Mouse (Mus musculus): ENCODE data around the gene Fbxw9. TPM values are rescaled to one million over a fixed set of nuclear protein-coding genes. Genes with fewer than 3 reads are reported as not detected.

Fbxw9 gene
- total RNA-seq, 2 experiments from 2014 or later: 3.6 to 4.7 TPM

- no peak for DNase-seq
- intact Hi-C loops (cut with DNase I; ENCODE audit: low total_unique reads): no loop called here
These were observed 24.0 kb upstream of the Fbxw9 start for GRCm38 (mm10) chr8:85035728-85036310.

DNA sequence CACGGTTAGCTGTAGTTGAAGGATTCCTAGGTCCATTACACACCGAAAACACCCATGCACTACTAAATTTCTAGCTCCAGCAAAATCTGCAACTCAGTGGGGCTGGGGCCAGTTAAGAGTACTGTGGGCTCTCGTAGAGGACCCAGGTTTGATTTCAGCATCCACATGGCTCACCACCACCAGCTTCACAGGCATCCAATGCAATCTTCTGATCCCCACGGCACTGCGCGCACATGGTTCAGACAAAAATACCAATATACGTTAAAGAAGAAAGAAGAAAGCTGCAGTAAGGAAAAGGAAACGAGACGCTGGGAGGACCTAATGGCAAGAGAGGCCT, 23.5 kb upstream of the Fbxw9 start:
- intact Hi-C loops (cut with DNase I; ENCODE audit: low total_unique reads): no loop called here

DNA sequence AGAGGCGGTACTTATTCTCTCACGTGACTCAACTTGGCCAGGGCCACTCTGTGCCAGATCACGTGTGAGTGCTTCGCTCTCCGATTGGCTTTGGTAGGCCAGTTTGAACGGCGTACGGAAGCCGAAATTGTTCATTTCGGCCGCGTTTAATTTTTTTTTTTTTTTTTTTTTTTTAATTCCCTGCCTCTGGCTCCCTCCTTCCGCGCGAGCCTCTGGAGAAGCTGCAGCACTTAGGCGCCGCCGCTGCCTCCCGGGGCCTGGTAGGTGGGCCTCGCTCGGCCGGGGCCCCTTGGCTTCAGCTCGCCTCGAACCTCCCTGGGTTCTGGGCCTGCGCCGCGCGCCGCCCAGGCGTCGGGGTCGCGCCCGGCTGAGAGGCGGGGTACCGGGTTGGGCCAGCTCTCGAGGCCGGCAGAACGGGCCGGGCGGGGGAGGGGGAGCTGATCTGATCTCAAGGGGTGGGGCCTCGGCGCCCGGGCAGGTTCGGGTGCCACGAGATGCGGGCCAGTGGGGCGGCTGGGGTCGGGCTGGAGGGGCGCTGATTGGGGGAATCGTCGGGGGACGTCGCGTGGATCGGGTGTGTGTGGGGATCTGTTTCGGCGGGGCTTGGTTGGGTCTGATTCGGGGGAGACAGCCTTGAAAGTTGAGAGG, 23.0 kb upstream of the Fbxw9 start, which contains the start of gene Tnpo2:
Gene Tnpo2 (plus strand): TSS at position 198 of the 648 bp plus-strand sequence.
- intact Hi-C loops (cut with DNase I; ENCODE audit: low total_unique reads): no loop called here
- peak; percentile 91 for DNase-seq

More for the DNA sequence above, 23.5 kb upstream of the Fbxw9 start:
- DNase-seq: no peak

- intact Hi-C loops (cut with DNase I; ENCODE audit: low total_unique reads): no loop called here
These were observed 22.5 kb upstream of the Fbxw9 start for GRCm38 (mm10) chr8:85037366-85037680.

GRCm38 (mm10) chr8:85037681-85038531, 21.9 kb upstream of the Fbxw9 start:
- DNase-seq: peak; percentile 51
- intact Hi-C loops (cut with DNase I; ENCODE audit: low total_unique reads): no loop called here

More at GRCm38 (mm10) chr8:85037366-85037680, 22.5 kb upstream of the Fbxw9 start:
- no peak for DNase-seq

GRCm38 (mm10) chr8:85043619-85044018, 16.2 kb upstream of the Fbxw9 start:
- DNase-seq: no peak
- intact Hi-C loops (cut with DNase I; ENCODE audit: low total_unique reads): no loop called here

DNA sequence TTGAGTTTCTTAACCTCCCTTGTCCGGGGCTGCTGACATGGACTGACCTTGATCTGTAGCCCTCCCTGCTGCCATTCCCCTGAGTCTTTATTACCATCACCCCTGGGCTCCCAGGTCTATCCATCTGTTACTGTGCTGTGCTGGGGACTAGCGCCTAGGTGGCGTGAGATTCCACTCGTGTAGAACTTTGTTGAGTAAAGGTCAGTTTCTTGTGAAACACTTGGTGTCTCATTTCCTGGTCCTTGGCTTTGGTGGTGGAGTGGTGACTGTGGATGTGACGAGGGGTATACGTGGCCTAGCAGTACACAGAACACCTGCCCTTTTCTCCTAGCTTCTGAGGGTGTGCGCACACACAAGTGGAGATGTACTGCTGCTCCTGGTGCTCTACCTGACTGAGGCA, 2.5 kb upstream of the Fbxw9 start:
- intact Hi-C loops (cut with DNase I; ENCODE audit: low total_unique reads): no loop called here
- DNase-seq: no peak

DNA sequence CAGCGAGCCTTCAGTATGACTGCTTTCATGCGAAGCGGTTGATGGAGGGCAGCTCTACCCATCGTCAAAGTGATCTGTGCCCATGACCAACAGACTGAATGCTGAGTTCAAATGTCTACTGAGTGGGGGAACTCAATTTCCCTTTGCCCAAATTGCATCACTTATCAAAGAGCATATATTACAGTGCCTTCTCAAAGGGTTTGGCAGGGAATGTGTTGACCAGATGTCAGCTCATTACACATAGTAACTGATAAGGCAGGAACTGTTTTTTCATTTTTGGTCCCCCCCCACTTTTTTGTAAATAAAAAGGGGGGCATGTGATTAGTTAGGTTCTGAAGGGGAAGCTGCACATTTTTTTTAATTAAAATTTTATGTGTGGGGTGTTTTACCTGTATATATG, 2.7 kb downstream of the Fbxw9 start:
- intact Hi-C loops (cut with DNase I; ENCODE audit: low total_unique reads): no loop called here
- DNase-seq: no peak

GRCm38 (mm10) chr8:85065213-85065612, 5.4 kb downstream of the Fbxw9 start:
- intact Hi-C loops (cut with DNase I; ENCODE audit: low total_unique reads): no loop called here
- no peak for DNase-seq

DNA sequence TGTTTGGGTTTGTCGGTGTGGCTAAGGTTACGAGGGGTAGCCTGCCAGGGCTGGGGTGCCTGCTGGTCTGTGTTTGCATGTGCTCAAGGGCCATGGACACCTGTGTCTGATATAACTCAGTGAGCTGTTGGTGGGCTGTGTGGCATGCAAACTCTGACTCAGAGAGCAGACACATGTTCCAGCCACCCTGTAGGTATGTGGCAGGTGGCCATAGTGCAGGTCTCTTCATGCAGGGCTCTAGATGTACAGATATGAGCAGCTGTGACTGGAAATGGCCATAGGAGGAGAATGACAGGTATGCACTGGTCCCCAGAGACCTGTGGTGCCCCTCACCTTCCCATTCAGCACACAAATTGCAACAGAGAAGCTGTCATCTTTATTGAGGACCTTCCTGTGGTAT, 7.3 kb downstream of the Fbxw9 start:
- no peak for DNase-seq
- intact Hi-C loops (cut with DNase I; ENCODE audit: low total_unique reads): no loop called here

DNA sequence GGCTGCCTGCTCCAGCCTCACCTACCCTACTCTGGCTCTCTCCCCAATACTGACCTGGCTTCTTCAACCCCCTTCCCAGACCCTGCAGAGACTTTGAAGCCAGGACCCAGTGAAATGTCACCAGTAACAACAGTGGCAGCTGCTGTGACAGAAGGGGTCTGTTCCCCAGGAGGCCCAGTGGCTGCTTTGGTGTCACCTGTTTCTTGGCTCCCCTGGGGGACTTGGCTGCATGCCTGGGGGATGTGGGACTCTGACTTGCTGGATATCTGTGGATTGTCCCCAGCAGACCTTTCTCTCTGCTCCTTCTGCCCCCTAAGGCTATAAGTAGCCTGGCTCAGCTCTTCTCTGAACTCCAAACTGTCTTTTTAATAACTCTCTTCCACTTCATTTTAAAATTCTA, 8.1 kb downstream of the Fbxw9 start, which contains the start of gene Gm5741:
Gene Gm5741 (minus strand): TSS at position 1 of the 400 bp plus-strand sequence.
- no peak for DNase-seq
- intact Hi-C loops (cut with DNase I; ENCODE audit: low total_unique reads): no loop called here

DNA sequence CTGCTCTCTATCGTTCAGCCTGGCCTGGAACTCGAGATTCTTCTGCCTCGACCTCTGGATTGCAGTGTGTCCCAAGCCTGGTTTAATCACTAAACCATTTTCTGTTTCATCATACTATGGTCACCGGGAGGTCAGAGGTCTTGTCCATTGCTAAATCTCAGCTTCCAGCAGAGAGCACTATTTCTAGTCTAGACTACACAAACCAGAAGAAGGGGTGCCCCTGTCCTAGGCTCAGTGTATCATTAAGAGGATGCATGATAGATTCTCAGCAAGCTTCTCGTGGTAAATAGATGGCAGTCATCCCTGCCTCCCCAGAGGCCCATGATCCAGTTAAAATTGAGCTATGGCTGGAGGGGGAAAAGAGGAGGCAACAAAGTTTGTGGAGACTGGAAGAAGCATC, 11.2 kb downstream of the Fbxw9 start:
- DNase-seq: no peak
- intact Hi-C loops (cut with DNase I; ENCODE audit: low total_unique reads): no loop called here

DNA sequence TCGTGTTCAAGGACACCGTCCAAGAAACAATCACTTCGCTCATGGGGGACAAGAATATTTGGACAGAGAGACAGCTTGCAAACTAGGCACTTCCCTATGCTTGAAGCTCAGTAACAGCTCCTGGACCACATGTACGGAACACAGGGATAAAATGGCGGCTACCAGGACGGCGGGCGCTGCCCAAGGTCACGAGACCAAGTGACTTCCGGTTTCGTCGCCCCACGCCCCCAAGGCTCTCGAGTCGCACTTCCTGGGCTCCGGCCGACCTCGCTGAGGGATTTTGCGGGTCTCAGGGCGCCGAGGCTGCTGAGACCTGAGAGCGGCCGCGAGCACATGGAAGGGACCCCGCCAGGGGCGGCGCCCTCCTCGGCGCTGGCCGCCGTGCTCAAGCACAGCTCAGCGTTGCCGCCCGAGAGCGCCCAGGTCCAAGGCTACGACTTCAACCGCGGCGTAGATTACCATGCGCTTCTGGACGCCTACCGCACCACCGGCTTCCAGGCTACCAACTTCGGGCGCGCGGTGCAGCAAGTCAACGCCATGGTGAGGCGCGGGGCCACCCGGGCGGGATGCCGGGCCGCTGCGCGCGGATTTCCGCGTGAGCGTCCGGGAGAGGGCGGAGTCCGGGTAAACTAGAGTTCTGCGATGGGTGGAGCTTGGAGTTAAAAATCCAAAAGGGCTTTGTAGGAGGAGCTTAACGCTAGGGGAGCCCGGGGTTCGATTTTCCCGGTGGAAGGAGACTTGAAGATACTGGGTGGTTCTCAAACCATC, 11.8 kb downstream of the Fbxw9 start, which contains the start of gene Dhps:
Gene Dhps (plus strand): TSS at position 244 of the 768 bp plus-strand sequence.
- intact Hi-C loops (cut with DNase I; ENCODE audit: low total_unique reads): no loop called here
- DNase-seq: peak; percentile 92

DNA sequence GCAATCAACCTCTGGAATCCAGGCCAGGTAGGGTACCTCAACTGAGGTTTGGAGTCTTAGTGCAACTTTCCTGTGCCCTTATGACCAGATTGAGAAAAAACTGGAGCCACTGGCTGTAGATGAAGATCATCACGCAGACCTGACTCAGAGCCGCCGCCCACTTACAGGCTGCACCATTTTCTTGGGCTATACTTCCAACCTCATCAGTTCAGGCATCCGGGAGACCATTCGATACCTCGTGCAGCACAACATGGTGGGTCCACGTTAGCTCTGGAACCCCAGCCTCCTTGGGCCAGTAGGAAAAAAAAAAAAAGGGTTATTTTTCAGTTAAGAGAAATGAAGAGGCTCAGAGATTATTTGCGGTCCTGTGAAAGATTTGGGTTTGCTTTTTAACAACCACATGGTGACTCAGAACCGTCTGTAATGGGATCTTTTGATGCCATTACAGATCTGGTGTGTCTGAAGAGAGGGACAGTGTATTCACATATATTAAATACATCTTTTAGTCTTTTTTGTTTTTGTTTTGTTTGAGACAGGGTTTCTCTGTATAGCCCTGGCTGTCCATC, 12.6 kb downstream of the Fbxw9 start:
- intact Hi-C loops (cut with DNase I; ENCODE audit: low total_unique reads): no loop called here

GRCm38 (mm10) chr8:85073041-85073612, 13.3 kb downstream of the Fbxw9 start:
- DNase-seq: no peak
- intact Hi-C loops (cut with DNase I; ENCODE audit: low total_unique reads): no loop called here

More for the DNA sequence above, 12.6 kb downstream of the Fbxw9 start:
- DNase-seq: no peak

DNA sequence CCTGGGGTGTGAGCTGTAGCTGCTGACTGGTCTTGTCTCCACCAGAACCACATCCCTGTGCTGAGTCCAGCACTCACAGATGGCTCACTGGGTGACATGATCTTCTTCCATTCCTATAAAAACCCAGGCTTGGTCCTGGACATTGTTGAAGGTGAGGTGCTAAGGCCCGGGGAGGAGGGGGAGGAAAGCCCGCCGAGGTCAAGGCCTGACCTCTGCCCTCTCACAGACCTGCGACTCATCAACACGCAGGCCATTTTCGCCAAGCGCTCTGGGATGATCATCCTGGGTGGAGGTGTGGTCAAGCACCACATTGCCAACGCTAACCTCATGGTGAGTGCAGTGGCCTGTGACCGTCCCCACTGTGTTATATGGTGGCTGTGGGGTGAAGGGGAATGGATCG, 14.3 kb downstream of the Fbxw9 start:
- intact Hi-C loops (cut with DNase I; ENCODE audit: low total_unique reads): no loop called here
- no peak for DNase-seq

GRCm38 (mm10) chr8:85074617-85075016, 14.8 kb downstream of the Fbxw9 start:
- DNase-seq: no peak
- intact Hi-C loops (cut with DNase I; ENCODE audit: low total_unique reads): no loop called here

- intact Hi-C loops (cut with DNase I; ENCODE audit: low total_unique reads): no loop called here
- DNase-seq: no peak
These were observed 16.1 kb downstream of the Fbxw9 start for GRCm38 (mm10) chr8:85076001-85076400.

GRCm38 (mm10) chr8:85076993-85077392, 17.1 kb downstream of the Fbxw9 start:
- DNase-seq: peak; percentile 77
- intact Hi-C loops (cut with DNase I; ENCODE audit: low total_unique reads): no loop called here

All from gastrocnemius, postnatal 14 days (tissue).